Mouse (Mus musculus) embryonic facial prominence, embryonic 11.5 days (tissue): ENCODE results near the gene Arhgef12. TPM values are rescaled to one million over a fixed set of nuclear protein-coding genes. Genes with fewer than 3 reads are reported as not detected.
A peak's percentile ranks its signal among the peaks of the same experiment; 100 is the strongest.
"Not testable (repeated sequence)": the region's sequence is repeated elsewhere in the genome, so short reads cannot be mapped to it uniquely, and the experiment has no call there.

Source experiments
- ATAC-seq: fragments of 200-750 bp; cut with Nextera tagmentation; replicated peaks from 2 replicates; pipeline ENCODE4 v1.8.0; 2017; ENCODE audit warnings: low read depth; ENCODE audit not compliant: insufficient number of reproducible peaks, low FRiP score, low TSS enrichment
- DNase-seq: peaks from one replicate; pipeline ENCODE4 v3.0.0-alpha.2; 2015; ENCODE audit warnings: low spot score
- H3K27ac ChIP-seq: fragments of 300-500 bp; sonication (generic); replicated peaks from 2 replicates; pipeline ENCODE4 v1.5.1; 2014; ENCODE audit warnings: mild to moderate bottlenecking, low read depth, low read length, control low read depth
- H3K27me3 ChIP-seq: fragments of 300-500 bp; sonication (generic); 2 replicates; pipeline ENCODE4 v1.6.1; 2014; ENCODE audit warnings: mild to moderate bottlenecking, low read length, moderate library complexity, mixed read lengths; ENCODE audit not compliant: control insufficient read depth, insufficient read depth
- H3K36me3 ChIP-seq: fragments of 300-500 bp; sonication (generic); replicated peaks from 2 replicates; pipeline ENCODE4 v1.6.1; 2014; ENCODE audit warnings: low read depth, mild to moderate bottlenecking, low read length, moderate library complexity, mixed read lengths; ENCODE audit not compliant: control insufficient read depth, insufficient read depth
- H3K4me1 ChIP-seq: fragments of 300-500 bp; sonication (generic); 2 replicates; pipeline ENCODE4 v1.6.1; 2014; ENCODE audit warnings: low read length, mixed read lengths; ENCODE audit not compliant: control insufficient read depth, insufficient read depth
- H3K4me2 ChIP-seq: fragments of 300-500 bp; sonication (generic); 2 replicates; pipeline ENCODE4 v1.6.1; 2014; ENCODE audit warnings: low read depth, mild to moderate bottlenecking, control low read depth, low read length, moderate library complexity
- H3K4me3 ChIP-seq: fragments of 300-500 bp; sonication (generic); 2 replicates; pipeline ENCODE4 v1.5.1; 2014; ENCODE audit warnings: low read depth, low read length, control low read depth
- H3K9ac ChIP-seq: fragments of 300-500 bp; sonication (generic); replicated peaks from 2 replicates; pipeline ENCODE4 v1.6.1; 2014; ENCODE audit warnings: mild to moderate bottlenecking, control low read depth, low read length
- H3K9me3 ChIP-seq: fragments of 300-500 bp; sonication (generic); replicated peaks from 2 replicates; pipeline ENCODE4 v1.6.1; 2016; ENCODE audit warnings: mild to moderate bottlenecking, low read length, inconsistent platforms, mixed read lengths; ENCODE audit not compliant: control insufficient read depth
- WGBS: fragments of 180-500 bp; shearing (Covaris S2); extraction: QIAGEN DNeasy Blood & Tissue Kit; methylation state at CpG from one replicate; pipeline ENCODE4 v1.1.7; 2014; 5-methylcytosine and 5-hydroxymethylcytosine counted together
- polyA plus RNA-seq: library from polyadenylated mRNA; unstranded; fragments of >200 nt; fragmentation: Nextera tagmentation; extraction: Ambion mirVana; gene quantifications from 2 replicates; pipeline ENCODE4 v1.2.1, GENCODE M21; 2014

Arhgef12 gene
- polyA plus RNA-seq, 1 experiment from 2014 or later: 8.2 TPM

- H3K27me3 ChIP-seq: no peaks in the 10 kb centered on the region
- H3K4me1 ChIP-seq: no peaks in the 10 kb centered on the region
- H3K9me3 ChIP-seq: no peaks in the 10 kb centered on the region
- DNase-seq (peak; percentile 82), ATAC-seq (no peak)
- no peak overlapping the region for H3K4me3 ChIP-seq
- WGBS: 12% methylated on average over 4 of the region's 4 CpGs
- no peak overlapping the region for H3K9ac ChIP-seq
- H3K36me3 ChIP-seq: no peaks in the 10 kb centered on the region
- no peak overlapping the region for H3K27ac ChIP-seq
- no peak overlapping the region for H3K4me2 ChIP-seq
Measured at GRCm38 (mm10) chr9:43141839-43142238, 34.8 kb upstream of the Arhgef12 start.

- Histone ChIP-seq H3K27me3 (no peaks in the 10 kb centered on the region), H3K4me2 (no peak overlapping the region), H3K4me3 (no peak overlapping the region), H3K9me3 (no peaks in the 10 kb centered on the region), H3K36me3 (no peaks in the 10 kb centered on the region), H3K9ac (no peak overlapping the region), H3K4me1 (no peaks in the 10 kb centered on the region), H3K27ac (no peak overlapping the region)
- no peak for DNase-seq
- WGBS: 81% methylated on average over 3 of the region's 3 CpGs
- ATAC-seq: no peak
Measured at GRCm38 (mm10) chr9:43133525-43133924, 26.5 kb upstream of the Arhgef12 start.

- no peak overlapping the region for H3K27ac ChIP-seq
- H3K27me3 ChIP-seq: no peaks in the 10 kb centered on the region
- H3K36me3 ChIP-seq: no peaks in the 10 kb centered on the region
- H3K4me1 ChIP-seq: no peaks in the 10 kb centered on the region
- ATAC-seq (no peak), DNase-seq (no peak)
- H3K4me2 ChIP-seq: no peak overlapping the region
- H3K9me3 ChIP-seq: no peaks in the 10 kb centered on the region
- H3K4me3 ChIP-seq: no peak overlapping the region
- WGBS: 22% methylated on average over 4 of the region's 4 CpGs
- no peak overlapping the region for H3K9ac ChIP-seq
Measured at GRCm38 (mm10) chr9:43132380-43132779, 25.3 kb upstream of the Arhgef12 start.

- Histone ChIP-seq H3K27me3 (no peaks in the 10 kb centered on the region), H3K9me3 (no peaks in the 10 kb centered on the region), H3K4me1 (no peaks in the 10 kb centered on the region), H3K36me3 (no peaks in the 10 kb centered on the region), H3K4me2 (no peak overlapping the region), H3K9ac (no peak overlapping the region), H3K4me3 (no peak overlapping the region), H3K27ac (no peak overlapping the region)
- no peak for DNase-seq
- no peak for ATAC-seq
- WGBS: 73% methylated on average over 5 of the region's 5 CpGs
Measured at GRCm38 (mm10) chr9:43131940-43132339, 24.9 kb upstream of the Arhgef12 start.

- H3K4me2 ChIP-seq: no peak overlapping the region
- H3K9ac ChIP-seq: no peak overlapping the region
- H3K27ac ChIP-seq: no peak overlapping the region
- no peak for ATAC-seq
- no peaks in the 10 kb centered on the region for H3K27me3 ChIP-seq
- H3K4me3 ChIP-seq: no peak overlapping the region
- 94% methylated on average over 2 of the region's 2 CpGs for WGBS
- no peaks in the 10 kb centered on the region for H3K9me3 ChIP-seq
- H3K4me1 ChIP-seq: no peaks in the 10 kb centered on the region
- DNase-seq: no peak
- H3K36me3 ChIP-seq: no peaks in the 10 kb centered on the region
Measured at GRCm38 (mm10) chr9:43130684-43131083, 23.6 kb upstream of the Arhgef12 start.

GRCm38 (mm10) chr9:43127101-43127787 lies 20.2 kb upstream of the Arhgef12 start:
- no peaks in the 10 kb centered on the region for H3K27me3 ChIP-seq
- no peak for ATAC-seq
- DNase-seq: no peak
- 71% methylated on average over 10 of the region's 10 CpGs for WGBS
- no peaks in the 10 kb centered on the region for H3K36me3 ChIP-seq
- no peaks in the 10 kb centered on the region for H3K9me3 ChIP-seq
- H3K4me1 ChIP-seq: no peaks in the 10 kb centered on the region
- no peak overlapping the region for H3K27ac ChIP-seq
- H3K9ac ChIP-seq: no peak overlapping the region
- H3K4me3 ChIP-seq: no peak overlapping the region
- H3K4me2 ChIP-seq: no peak overlapping the region

- H3K4me3 ChIP-seq: no peak overlapping the region
- H3K27me3 ChIP-seq: no peaks in the 10 kb centered on the region
- H3K9me3 ChIP-seq: no peaks in the 10 kb centered on the region
- no peaks in the 10 kb centered on the region for H3K4me1 ChIP-seq
- H3K36me3 ChIP-seq: no peaks in the 10 kb centered on the region
- no peak for DNase-seq
- H3K27ac ChIP-seq: no peak overlapping the region
- no peak overlapping the region for H3K9ac ChIP-seq
- no peak for ATAC-seq
- H3K4me2 ChIP-seq: no peak overlapping the region
- WGBS: 55% methylated on average over 1 of the region's 1 CpGs
Measured at GRCm38 (mm10) chr9:43122379-43122778, 15.3 kb upstream of the Arhgef12 start.

- not testable (repeated sequence) for H3K27ac ChIP-seq, H3K9ac ChIP-seq, DNase-seq, H3K36me3 ChIP-seq, H3K9me3 ChIP-seq, H3K4me2 ChIP-seq, H3K27me3 ChIP-seq, ATAC-seq, H3K4me3 ChIP-seq, H3K4me1 ChIP-seq
- 90% methylated on average over 2 of the region's 2 CpGs for WGBS
Measured at GRCm38 (mm10) chr9:43121948-43122347, 14.9 kb upstream of the Arhgef12 start.
